ENCODE assay signal across 8 mouse cellular contexts in the genomic region with DNA sequence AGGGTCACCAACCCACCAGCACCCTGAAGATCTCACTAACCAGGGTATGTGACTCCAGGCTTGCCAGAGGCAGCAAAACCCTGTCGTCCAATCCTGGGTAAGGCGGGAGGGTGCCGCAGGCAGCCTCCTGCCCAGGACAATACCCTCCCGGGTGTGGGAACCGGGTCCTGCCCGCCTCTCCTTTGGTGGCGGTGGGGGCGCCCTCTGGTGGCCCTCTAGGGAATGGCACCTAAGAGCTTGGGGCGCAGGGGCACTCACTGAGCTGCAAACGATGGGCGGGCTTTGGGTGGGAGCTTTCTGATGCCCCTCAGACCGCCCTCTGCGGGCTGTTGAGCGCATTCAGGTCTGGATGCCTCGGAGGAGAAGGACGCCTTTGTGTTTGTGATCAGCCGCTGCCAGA. TPM values are rescaled to one million over a fixed set of nuclear protein-coding genes. Genes with fewer than 3 reads are reported as not detected.
DNase-seq lines count a peak whose midpoint lies in the region; ATAC-seq and TF ChIP-seq lines count a peak whose summit lies in the region.

No protein-coding gene starts in this region.

- peaks cover 47% of the 10 kb centered on the region for H3K27me3 ChIP-seq in embryonic facial prominence, embryonic 12.5 days
- H3K27me3 ChIP-seq in liver, adult 2 months (ENCODE audit: control insufficient read depth, insufficient read depth, low read length), result 0 out of 2 replicates have a peak, but pooled peaks cover 4% of the 10 kb centered on the region
- H3K27me3 ChIP-seq in splenic B cell, adult 2 months (ENCODE audit: control insufficient read depth, insufficient read depth, low read length, poor library complexity, severe bottlenecking), result no peaks in the 10 kb centered on the region

- H3K79me2 ChIP-seq in liver, adult 2 months (ENCODE audit: control insufficient read depth, insufficient read depth, low read length), result no peaks in the 10 kb centered on the region

- no peak for ATAC-seq in embryonic facial prominence, embryonic 12.5 days (ENCODE audit: insufficient number of reproducible peaks, insufficient read depth, low FRiP score, low TSS enrichment)
- ATAC-seq in monocyte, adult 5-6 weeks (replicated peaks; ENCODE audit: insufficient number of reproducible peaks, low FRiP score, low TSS enrichment, poor library complexity, severe bottlenecking), result peak; percentile 42; the same call in 1 of the 2 replicates

- H3K36me3 ChIP-seq in embryonic facial prominence, embryonic 12.5 days, result no peaks in the 10 kb centered on the region
- H3K36me3 ChIP-seq in liver, adult 2 months (ENCODE audit: control insufficient read depth, insufficient read depth, low read length), result no peaks in the 10 kb centered on the region
- H3K36me3 ChIP-seq in splenic B cell, adult 2 months (ENCODE audit: control insufficient read depth, insufficient read depth, low read length, poor library complexity, severe bottlenecking), result no peaks in the 10 kb centered on the region

- H3K9ac ChIP-seq in embryonic facial prominence, embryonic 12.5 days, result peak overlapping the region; percentile 30; the same call in 1 of the 2 replicates
- H3K9ac ChIP-seq in liver, adult 2 months (ENCODE audit: low read depth, low read length), result no peak overlapping the region

- peak; percentile 83 for DNase-seq in CD4-positive helper T cell, adult 2 months (ENCODE audit: low read depth, low spot score)
- peak; percentile 68 to 74 for DNase-seq in adrenal gland, postnatal 4 days (ENCODE audit: low spot score in 2 of 2)
- peak; percentile 67 for DNase-seq in heart, adult 9 months (ENCODE audit: low spot score in 2 of 2)
- DNase-seq in kidney, adult 9 months, result peak; percentile 83
- no peak for DNase-seq in liver, adult 2 months (ENCODE audit: extremely low read depth, low read depth, low spot score)
- DNase-seq in splenic B cell, adult 2 months (ENCODE audit: low read depth, low spot score), result peak; percentile 87

- H3K27ac ChIP-seq in embryonic facial prominence, embryonic 12.5 days, result no peak overlapping the region
- H3K27ac ChIP-seq in liver, adult 2 months (replicated peaks; ENCODE audit: insufficient read depth, low read depth, low read length), result no peak overlapping the region

- no peak for TF ChIP-seq POLR2A in liver, adult 2 months (IDR thresholded peaks at IDR 0.05; ENCODE audit: extremely low read depth, insufficient read depth, low read length)

- peak; percentile 83 for TF ChIP-seq CTCF in liver, adult 2 months (IDR thresholded peaks at IDR 0.05; ENCODE audit: low read depth, low read length)

- H3K9me3 ChIP-seq in embryonic facial prominence, embryonic 12.5 days, result no peaks in the 10 kb centered on the region

- WGBS in embryonic facial prominence, embryonic 12.5 days, result under 1% methylated on average over 17 of the region's 17 CpGs
- WGBS in liver, adult 2 months, result 2% methylated on average over 17 of the region's 17 CpGs

- peak overlapping the region; percentile 72 for H3K4me3 ChIP-seq in embryonic facial prominence, embryonic 12.5 days
- H3K4me3 ChIP-seq in liver, adult 2 months (ENCODE audit: insufficient read depth, low read depth, low read length), result peak overlapping the region; percentile 28; the same call in 1 of the 2 replicates

- peaks cover 20% of the 10 kb centered on the region for H3K4me1 ChIP-seq in embryonic facial prominence, embryonic 12.5 days
- peaks cover 3% of the 10 kb centered on the region; the same call in 1 of the 2 replicates for H3K4me1 ChIP-seq in liver, adult 2 months (ENCODE audit: control insufficient read depth, insufficient read depth, low read length)

- peak overlapping the region; percentile 100 for H3K4me2 ChIP-seq in embryonic facial prominence, embryonic 12.5 days (replicated peaks)

RNA-seq across cellular contexts. Expression of gene Mmp17, which starts 2.0 kb away (rescaled TPM):
- 1 to 10 TPM; 1.5 to 1.9 TPM for total RNA-seq in adrenal gland, postnatal 4 days (2021)
- 3.5 and 3.7 TPM in 2 replicates for polyA plus RNA-seq in embryonic facial prominence, embryonic 12.5 days (2016; fragmentation: Nextera tagmentation; extraction: Ambion mirVana)
- 0.09 and 0.20 TPM in 2 replicates for total RNA-seq in liver, adult 2 months (2014; rRNA removed)
- polyA plus RNA-seq in liver, adult 2 months (2012; rRNA removed), result 0.26 and 0.31 TPM in 2 replicates
- total RNA-seq in monocyte, adult 5-6 weeks (2017), result 0.10 to 0.29 TPM in 2 of 3 replicates, not detected in the other
